Mouse (Mus musculus): ENCODE measurements around the gene Lrp8. TPM values are rescaled to one million over a fixed set of nuclear protein-coding genes. Genes with fewer than 3 reads are reported as not detected.
A peak's percentile ranks its signal among the peaks of the same experiment; 100 is the strongest.

Gene Lrp8
- total RNA-seq, 2 experiments from 2014 or later, result 4.9 to 5.0 TPM

DNA sequence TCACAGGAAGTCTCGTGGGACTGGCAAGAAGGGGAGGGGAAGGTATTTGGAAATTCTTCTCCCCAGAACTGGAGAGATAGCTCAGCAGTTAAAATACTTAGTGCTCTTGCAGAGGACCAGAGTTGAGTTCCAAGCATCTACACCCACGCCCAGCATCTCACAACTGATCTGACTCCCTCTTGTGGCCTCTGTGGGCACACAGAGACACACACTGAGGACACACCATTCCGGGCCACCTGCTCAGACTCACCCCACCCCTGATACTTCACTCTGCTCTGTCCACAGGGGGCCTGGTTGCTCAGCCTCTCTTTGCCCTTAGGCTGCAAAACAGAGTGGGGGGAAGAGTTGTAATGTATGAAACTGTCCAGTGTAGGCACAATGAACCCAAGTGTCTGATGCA, 3.4 kb downstream of the Lrp8 start:
- no peak for ATAC-seq (ENCODE audit: poor library complexity, severe bottlenecking)

DNA sequence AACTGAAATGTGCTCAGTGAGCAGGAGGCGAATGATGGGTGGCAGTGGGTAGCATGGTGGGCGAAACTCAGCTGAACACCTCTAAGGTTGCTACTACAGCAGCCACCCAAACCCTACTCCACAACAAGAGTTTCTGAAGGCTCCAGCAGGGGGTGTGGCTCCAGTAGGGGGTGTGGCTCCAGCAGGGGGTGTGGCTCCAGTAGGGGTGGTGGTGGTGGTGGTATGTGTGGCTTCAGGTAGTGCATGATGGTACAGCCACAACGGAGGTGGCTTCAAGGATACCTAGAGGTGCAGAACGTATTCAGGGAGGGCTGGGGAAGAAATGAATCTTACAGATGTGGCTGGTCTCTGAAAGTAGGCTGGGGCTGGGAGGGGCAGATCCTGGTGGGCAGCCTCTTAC, 5.7 kb downstream of the Lrp8 start:
- ATAC-seq (ENCODE audit: poor library complexity, severe bottlenecking), result peak; percentile 36; the same call in 1 of the 2 replicates

DNA sequence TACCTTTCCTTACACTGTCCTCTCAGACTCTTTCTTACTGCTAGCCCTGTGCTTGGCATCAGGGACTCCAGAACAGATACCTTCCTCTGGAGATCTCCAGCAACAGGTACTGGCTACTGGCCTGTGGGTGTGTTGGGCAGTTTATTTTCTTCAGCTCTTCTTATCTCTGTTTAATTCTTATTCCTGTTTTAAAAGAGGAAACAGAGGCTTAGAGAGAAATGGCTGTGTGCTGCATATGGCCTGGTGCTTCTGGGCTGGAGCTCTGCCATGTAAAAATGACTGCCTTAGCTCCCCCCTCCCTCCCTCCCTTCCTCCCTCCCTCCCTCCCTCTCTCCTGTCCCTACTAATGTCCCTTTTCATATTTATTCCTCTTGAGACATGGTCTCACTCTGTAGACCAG, 6.6 kb downstream of the Lrp8 start:
- ATAC-seq (ENCODE audit: poor library complexity, severe bottlenecking), result no peak

DNA sequence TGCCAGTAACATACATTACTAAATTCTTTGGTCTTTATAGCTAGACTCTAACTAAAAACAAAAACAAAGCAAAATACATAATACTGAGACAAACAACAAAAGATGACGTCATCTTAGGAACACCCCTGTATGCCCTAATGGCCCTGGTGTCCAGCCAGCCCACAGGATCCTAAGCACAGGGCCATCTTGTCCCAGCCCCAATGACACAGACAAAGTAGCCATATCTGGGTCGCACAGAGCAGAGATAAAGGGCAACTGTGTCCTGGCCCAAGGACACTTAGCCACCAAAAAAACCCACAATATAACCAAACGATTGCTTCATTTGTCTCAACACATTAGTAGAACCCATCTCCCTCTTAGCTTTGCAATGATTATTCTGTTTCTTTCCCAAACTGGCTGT, 8.9 kb downstream of the Lrp8 start:
- no peak for ATAC-seq (ENCODE audit: poor library complexity, severe bottlenecking)

DNA sequence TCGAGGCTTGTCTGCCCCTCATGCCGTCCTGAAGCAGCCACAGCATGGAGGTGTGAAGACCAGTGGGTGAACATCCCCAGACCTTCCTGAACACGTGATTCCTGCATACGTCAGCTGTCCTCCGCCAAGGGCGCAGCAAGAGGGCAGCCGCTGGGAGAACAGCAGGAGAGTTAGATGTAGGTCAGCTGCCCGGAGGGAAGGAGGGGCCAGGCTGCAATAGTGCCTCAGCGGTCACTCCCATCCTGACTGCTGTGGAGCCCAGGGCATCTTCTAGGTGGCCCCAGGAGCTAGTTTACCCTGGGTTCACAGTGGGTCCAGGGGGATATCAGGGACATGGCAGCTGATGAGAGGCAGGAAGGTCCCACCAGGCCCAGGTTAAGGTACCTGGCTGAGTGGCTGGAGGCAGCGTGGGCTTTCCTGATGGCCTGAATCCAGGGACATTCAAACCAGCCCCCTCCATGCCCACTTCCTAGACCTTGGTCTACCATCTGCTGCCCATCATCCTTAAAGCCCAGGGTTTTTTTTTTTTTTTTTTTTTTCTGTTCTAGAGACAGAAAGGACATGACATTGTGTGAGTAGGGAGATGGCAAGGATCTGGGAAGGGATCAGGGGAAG, 9.8 kb downstream of the Lrp8 start:
- ATAC-seq (ENCODE audit: poor library complexity, severe bottlenecking), result no peak

DNA sequence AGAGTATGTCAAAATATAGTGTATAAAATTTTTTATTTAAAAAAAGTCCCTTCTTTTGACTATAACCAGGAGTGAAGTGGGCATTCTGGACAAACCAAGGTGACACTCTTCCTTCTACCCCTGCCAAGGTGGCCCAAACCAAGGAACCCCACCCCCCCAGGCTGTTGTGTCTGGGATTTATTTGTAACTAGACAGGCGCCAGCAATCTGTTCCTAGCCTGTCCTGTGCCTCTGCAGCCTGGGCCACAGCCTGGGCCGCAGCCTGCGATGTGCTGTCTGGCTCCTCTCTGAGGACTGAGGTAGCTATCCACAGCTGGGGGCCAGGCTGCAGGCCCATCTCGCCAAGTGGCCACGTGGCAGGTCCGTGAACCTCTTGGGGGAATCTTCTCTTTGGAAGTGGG, 10.3 kb downstream of the Lrp8 start:
- ATAC-seq (ENCODE audit: poor library complexity, severe bottlenecking), result no peak

DNA sequence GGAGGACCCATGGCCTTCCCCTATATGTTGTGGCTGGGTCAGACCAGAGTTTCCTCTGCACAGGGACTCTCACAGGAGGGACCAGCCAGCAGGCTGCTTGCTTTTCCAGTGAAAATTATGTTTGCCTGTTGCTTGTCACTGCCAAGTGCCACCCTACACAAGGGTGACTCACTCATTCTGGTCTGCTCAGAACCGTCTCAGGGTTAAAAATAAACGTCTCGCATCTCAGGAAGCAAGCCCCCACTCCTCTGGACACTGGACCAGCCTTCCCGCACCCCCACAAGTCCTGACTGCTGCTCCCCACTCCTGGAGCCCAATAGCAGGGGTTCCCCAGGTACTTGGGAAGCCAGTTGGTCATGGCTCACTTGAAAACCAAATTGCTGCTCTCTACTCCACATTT, 14.4 kb downstream of the Lrp8 start:
- ATAC-seq (ENCODE audit: poor library complexity, severe bottlenecking), result no peak

DNA sequence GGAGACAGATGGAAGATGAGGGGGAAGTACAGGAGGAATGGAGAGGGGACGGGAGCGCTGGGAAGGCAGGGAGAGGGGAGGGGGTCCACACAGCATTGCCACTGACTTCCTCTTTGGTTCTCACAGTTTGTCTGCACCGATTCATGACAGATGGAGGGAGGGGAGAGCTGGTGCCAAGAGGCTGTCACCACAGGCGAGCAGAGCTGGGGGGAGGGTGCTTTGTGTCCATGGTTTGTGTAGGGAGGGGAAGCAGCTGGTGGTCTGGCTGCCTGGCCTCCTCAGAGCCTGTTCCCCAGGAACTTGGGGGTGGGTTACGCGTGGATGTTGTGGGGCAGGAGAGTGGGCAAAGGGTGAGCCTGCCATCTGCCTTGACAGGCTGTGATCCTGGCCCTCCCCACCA, 15.4 kb downstream of the Lrp8 start:
- ATAC-seq (ENCODE audit: poor library complexity, severe bottlenecking), result no peak

DNA sequence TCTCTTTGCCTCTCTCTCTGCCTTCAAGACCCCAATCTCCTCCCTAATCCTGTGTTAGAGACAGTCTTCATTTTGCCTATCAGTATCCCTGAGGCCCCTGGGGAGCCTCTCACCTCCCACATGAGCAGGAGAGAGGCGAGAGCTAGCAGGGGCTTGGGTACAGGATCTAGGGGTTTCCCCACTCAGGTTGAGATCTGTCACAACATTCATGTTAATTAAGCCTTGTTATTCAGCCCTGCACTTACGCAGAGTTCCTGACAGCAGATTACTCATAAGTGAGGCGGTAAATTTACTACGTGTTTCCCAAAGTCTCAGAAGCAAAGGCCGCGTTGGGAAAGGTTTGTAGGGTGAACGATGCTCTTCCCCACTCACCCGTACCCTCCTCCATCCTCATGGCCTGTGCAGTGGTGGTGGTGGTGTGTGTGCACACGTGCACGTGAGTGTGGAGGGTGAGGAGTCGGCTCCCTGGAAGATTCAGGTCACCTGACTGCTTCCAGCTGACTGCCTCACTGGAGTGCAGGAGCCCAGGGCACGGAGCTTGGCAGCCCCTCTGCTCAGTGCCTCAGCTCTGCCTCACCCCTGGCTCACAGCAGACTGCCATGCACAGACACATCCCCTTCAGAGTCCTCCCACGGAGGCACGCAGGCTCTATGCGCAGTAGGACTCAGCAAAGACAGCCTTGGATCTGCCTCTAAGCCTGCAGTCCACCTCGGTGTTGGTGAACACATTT, 18.1 kb downstream of the Lrp8 start:
- no peak for ATAC-seq (ENCODE audit: poor library complexity, severe bottlenecking)

DNA sequence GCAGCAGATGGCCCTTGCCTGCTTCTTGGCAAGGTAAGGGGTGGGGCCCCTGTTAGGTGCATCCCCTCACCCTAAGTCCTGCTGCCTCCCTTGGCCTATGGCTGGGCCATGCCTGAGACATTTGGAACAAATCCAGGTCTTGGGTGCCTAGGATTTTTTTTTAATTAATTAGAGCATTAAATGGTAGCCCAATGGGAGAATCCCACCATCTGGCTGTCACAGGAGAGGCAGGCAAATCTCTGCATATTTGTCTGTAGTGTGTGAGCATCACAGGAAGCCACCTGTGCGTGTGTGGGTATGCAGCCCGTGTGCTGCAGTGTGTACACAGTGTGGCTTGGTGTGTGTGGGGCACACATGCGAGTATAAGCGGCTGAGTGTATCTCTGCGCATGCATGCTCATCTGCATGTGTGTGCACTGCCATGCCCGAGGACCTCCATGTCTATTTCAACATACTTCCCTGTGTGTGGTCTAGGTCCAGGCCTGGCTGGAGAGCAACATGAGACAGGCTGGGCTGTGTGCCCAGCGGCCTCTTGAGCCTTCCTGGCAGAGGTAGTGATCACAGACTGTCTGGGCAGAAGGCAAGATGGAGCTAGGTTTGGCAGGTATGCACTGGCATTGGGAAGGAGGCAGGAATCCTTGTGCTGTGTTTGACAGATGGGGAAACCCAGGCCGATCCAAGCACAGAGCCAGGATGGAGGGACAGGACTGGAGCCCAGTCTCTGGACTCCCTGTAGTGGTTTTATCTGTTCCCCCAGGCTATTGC, 19.0 kb downstream of the Lrp8 start:
- ATAC-seq (ENCODE audit: poor library complexity, severe bottlenecking), result no peak

DNA sequence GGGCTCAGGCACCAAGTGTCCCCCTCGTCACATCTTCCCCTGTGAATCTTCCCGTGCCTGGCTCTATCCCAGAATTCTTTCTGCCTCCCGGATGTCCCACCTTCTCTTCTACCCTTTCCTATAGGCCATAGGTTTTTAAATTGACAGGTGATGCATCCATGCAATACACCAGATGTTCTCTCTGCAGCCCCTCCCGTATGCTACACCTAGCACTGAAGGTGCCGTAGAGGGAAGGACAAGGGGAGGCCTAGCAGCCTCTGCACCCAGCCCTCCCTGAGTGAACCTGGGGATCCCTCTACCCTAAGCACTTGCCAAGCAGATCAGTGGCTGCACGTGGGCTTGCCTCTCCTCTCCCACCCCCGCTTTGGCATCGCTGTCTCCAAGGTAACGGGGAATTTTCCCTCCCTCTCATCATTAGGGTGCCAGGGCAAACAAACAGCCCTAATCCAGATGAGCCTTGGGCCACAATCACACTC, 20.9 kb downstream of the Lrp8 start:
- no peak for ATAC-seq (ENCODE audit: poor library complexity, severe bottlenecking)

DNA sequence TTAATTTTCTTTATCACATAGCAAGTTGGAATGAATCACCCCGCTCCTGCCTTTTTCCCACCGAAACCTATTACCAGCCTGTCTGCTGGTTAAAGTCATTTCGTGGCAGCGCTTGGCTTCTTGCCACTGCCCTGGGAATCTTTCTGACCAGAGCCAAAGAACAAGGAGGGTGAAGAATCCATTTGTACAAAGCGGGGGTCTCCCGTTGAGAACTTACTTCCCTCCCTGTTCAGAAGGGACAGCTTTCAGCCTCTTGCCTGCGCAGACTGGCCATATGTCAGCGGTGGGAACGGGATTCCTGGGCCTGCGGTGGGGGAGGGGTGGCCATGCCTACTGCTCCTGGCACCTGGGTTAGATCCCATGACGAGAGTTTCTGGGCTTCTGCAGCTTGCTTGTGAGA, 21.4 kb downstream of the Lrp8 start:
- no peak for ATAC-seq (ENCODE audit: poor library complexity, severe bottlenecking)

DNA sequence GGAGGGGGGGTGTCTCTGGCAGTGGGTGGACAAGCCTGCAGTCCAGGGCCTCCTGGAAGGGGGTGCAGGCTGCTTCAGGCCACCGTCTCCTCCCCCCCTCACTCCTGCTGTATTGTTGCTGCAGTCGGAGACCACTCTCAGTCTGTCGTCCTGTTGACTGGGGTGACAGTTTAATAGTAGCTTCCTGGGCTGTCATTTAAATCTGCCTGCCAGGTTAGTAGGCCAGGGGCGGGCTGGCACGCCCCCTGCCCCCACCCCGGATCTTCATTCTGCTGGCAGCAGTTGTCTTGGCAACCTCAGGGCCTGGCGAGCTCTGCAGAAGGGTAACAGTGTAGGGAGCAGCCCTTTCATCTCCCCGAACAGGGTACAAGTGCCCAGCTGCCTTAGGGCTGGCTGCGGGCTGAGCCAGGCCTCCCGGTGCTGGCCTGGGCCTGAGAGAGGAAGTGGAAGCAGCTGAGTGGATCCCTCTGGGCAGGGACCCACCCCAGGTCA, 26.7 kb downstream of the Lrp8 start:
- ATAC-seq (ENCODE audit: poor library complexity, severe bottlenecking), result peak; percentile 79

DNA sequence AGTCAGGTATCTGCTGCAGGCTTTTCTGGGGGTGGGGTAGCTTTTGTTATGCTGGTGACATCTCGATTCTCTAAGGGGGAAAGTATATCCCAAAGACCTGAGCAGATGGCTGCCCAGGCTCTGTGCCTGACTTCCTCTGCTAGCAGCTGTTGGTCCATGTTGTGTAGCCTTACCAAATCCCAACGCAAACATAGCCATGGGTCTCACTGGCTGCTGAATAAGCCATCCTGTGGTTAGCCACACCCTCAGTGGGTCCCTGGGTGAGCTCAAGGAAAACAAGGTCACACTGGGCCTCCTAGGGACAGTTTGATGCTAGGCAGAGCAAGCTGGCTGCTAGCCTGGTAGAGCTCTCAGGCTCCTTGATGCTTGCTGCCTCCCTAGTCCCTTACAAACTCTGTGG, 27.6 kb downstream of the Lrp8 start:
- ATAC-seq (ENCODE audit: poor library complexity, severe bottlenecking), result peak; percentile 46; the same call in 1 of the 2 replicates

DNA sequence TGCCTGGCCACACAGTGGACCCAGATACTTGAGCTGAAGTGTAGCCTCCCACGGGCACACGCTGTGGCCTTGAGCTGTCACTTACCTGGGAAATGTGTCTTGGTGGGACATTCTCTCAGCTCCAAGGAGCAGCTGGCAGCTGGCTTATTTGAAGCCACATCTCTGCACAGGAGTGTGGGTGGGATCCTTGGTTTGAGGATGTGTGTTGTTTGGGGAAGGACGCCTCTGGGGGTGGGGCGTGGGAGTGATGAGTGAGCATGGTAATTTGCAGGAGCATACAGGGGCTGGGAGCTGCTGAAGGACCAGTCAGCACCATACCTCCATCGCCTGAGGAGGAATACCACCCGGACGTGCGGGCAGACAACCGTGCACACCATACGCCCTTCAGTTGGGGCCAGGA, 28.1 kb downstream of the Lrp8 start:
- no peak for ATAC-seq (ENCODE audit: poor library complexity, severe bottlenecking)

DNA sequence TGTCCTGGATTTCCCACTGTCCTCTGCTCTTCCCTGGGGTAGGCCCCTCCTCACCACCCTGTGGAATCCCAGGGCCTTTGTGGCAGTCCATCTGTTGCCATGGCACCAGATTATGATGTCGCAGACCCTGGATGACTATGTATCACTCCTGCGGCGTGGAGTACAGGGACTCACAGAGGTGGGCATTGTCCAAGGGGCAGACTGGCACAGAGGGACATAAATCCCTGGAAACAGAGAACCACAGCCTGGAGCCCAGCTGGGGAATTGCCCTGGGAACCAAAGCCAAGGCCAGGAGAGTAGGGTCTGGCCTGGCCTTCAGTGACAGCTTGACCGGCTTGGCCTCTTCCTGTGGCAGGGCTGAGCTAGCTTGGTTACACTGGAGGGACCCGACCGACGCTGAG, 28.8 kb downstream of the Lrp8 start:
- ATAC-seq (ENCODE audit: poor library complexity, severe bottlenecking), result no peak

DNA sequence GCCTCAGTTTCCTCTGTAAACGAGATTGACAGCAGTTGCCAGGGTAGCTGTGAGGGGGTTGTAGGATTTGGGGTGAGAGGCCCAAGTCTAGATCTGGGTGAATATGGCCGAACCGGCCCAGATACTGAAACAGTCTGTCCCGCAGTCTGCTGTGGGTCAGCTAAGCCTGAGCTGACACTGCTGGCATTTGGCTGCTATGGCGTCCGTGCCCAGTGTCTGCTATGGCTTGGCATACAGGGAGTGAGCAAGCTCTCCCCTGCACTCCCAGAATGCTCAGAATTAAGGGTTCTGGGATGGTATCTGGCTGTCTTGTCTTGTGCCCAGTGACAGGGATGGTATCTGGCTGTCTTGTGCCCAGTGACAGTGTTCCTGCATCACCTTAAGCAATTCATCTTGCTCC, 29.6 kb downstream of the Lrp8 start:
- ATAC-seq (ENCODE audit: poor library complexity, severe bottlenecking), result no peak

DNA sequence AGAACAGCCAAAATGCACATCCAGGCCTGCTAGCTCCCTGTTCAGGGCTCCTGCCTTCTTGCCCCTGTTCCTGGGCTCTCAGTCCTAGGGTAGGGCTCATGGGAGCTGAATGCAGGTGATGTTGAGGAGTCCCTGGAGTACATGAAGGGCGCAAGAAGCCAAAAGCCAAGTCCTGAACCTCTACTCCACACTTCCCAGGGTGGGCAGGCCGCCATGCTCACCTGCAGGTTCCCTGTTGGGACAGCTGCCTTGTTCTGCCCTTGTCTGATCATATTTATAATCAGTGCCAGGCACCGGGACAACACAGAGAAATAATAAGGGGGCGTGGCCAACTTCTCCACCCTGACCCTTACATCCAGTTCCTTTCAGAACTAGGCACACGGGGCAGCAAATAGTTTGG, 31.5 kb downstream of the Lrp8 start:
- ATAC-seq (ENCODE audit: poor library complexity, severe bottlenecking), result no peak

DNA sequence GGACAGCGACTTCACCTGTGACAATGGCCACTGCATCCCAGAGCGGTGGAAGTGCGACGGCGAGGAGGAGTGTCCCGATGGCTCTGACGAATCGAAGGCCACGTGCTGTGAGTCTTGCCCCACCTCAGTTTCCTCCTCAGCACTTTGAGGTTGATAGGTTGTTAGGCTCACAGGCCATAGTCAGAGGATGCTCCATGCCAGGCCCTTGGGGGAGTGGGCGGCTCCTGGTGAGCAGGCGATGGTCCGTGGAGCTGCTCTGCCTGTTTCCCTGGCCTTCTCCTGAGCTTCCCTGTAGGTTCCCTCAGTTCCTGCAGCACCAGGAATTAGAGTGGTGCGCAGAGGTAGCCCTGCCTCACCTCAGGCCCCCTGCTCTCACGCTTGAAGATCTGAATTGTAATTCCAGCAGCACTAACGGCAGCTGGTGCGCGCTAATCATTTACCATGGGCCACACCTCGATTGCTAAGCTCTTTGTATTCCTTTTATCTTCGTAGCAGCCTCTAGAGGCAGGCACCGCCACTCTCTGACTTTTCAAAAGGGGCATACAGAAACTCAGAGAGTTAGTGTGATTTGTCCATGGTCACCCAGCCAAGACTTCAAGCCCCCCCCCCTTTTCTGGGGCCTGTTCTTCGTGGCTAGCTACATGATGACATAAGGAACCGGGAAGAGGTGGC, 32.7 kb downstream of the Lrp8 start:
- ATAC-seq (ENCODE audit: poor library complexity, severe bottlenecking), result no peak

DNA sequence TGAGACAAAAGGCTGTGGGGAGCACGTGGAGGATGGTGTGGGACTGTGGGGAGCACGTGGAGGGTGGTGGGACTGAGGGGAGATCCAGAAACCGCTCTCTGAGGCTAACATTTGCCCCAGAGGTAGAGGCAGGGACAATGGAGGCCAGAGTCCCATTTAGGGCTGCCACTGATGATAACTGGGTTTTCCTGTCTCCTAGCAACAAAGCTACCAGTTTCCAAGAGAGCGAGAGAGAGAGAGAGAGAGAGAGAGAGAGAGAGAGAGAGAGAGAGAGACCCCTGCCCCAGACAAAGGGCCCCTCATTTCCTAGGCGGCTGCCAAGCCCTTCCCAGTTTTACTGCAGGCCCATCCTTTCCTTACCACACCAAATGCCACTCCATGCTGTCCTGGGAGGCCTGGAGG, 33.4 kb downstream of the Lrp8 start:
- no peak for ATAC-seq (ENCODE audit: poor library complexity, severe bottlenecking)

DNA sequence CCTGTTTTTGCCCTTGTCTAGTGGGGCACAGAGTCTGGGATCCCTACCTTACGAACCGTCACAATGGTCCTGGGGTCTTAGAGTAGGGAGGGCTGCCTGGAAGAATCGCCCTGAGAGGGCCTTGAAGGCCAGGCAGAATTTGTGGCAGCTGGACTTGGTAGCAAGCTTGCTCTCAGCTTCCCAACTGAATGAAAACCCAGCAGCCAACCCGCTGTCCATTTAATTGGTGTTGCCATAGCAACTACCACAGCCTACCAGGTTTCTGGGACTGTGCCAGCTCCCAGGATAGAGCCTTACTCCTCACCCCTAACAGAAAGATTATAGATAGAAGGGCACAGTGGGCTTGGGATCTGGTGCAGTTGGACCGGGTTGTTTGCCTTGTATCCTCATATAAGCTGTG, 34.7 kb downstream of the Lrp8 start:
- ATAC-seq (ENCODE audit: poor library complexity, severe bottlenecking), result no peak
